Mouse (Mus musculus) liver, embryonic 11.5 days (tissue): ENCODE measurements around the gene Tnrc6a. TPM values are rescaled to one million over a fixed set of nuclear protein-coding genes. Genes with fewer than 3 reads are reported as not detected.

ENCODE experiments used
- ATAC-seq: fragments of 200-750 bp; cut with Nextera tagmentation; replicated peaks from 2 replicates; pipeline ENCODE4 v1.8.0; 2017; ENCODE audit warnings: moderate number of reproducible peaks, mild to moderate bottlenecking, moderate TSS enrichment, moderate library complexity; ENCODE audit not compliant: low FRiP score
- DNase-seq: peaks from one replicate; pipeline ENCODE4 v3.0.0-alpha.2; 2017; ENCODE audit warnings: low spot score
- H3K27ac ChIP-seq: fragments of 300-500 bp; sonication (generic); 2 replicates; pipeline ENCODE4 v1.5.1; 2014; ENCODE audit warnings: mild to moderate bottlenecking, low read depth, low read length, control low read depth
- H3K27me3 ChIP-seq: fragments of 300-500 bp; sonication (generic); replicated peaks from 2 replicates; pipeline ENCODE4 v1.6.1; 2014; ENCODE audit warnings: low read length, mixed read lengths; ENCODE audit not compliant: control insufficient read depth, insufficient read depth
- H3K36me3 ChIP-seq: fragments of 300-500 bp; sonication (generic); 2 replicates; pipeline ENCODE4 v1.6.1; 2014; ENCODE audit warnings: mild to moderate bottlenecking, low read length, moderate library complexity, mixed read lengths; ENCODE audit not compliant: control insufficient read depth, insufficient read depth
- H3K4me1 ChIP-seq: fragments of 300-500 bp; sonication (generic); replicated peaks from 2 replicates; pipeline ENCODE4 v1.6.1; 2014; ENCODE audit warnings: low read length, mixed read lengths; ENCODE audit not compliant: control insufficient read depth, insufficient read depth
- H3K4me2 ChIP-seq: fragments of 300-500 bp; sonication (generic); 2 replicates; pipeline ENCODE4 v1.6.1; 2014; ENCODE audit warnings: mild to moderate bottlenecking, control low read depth, moderate library complexity
- H3K4me3 ChIP-seq: fragments of 300-500 bp; sonication (generic); 2 replicates; pipeline ENCODE4 v1.5.1; 2014; ENCODE audit warnings: low read depth, low read length, control low read depth
- H3K9ac ChIP-seq: fragments of 300-500 bp; sonication (generic); 2 replicates; pipeline ENCODE4 v1.6.1; 2014; ENCODE audit warnings: low read depth, low read length, control low read depth
- H3K9me3 ChIP-seq: fragments of 300-500 bp; sonication (generic); 2 replicates; pipeline ENCODE4 v1.6.1; 2016; ENCODE audit warnings: low read length, inconsistent platforms, mixed read lengths; ENCODE audit not compliant: control insufficient read depth
- WGBS: fragments of 180-500 bp; shearing (Covaris S2); extraction: QIAGEN DNeasy Blood & Tissue Kit; methylation state at CpG from one replicate; pipeline ENCODE4 v1.1.7; 2014; 5-methylcytosine and 5-hydroxymethylcytosine counted together
- polyA plus RNA-seq: library from polyadenylated mRNA; unstranded; fragments of >200 nt; fragmentation: Nextera tagmentation; extraction: Ambion mirVana; gene quantifications from 2 replicates; pipeline ENCODE4 v1.2.1, GENCODE M21; 2014

The Tnrc6a gene
- polyA plus RNA-seq, 1 experiment from 2014 or later = 36.4 TPM

DNA sequence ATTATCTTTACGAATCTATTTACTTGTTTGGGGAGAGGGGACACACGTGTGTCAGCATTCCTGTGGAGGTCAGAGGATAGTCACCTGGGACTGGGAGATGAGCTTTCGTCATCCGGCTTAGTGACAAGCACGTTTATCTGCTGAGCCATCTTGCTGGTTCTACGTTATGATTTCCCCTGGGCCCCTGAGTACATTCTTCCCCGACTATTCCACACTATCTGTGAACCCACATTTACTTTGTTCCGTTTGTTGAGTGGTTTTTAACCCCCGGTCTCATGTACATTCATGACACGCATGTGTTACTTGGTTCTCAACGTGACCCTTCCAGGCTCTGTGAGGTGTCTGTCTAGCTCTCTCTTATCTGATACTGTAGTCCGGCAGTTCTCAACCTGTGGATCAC, 6.9 kb upstream of the Tnrc6a start:
- no peak for DNase-seq

DNA sequence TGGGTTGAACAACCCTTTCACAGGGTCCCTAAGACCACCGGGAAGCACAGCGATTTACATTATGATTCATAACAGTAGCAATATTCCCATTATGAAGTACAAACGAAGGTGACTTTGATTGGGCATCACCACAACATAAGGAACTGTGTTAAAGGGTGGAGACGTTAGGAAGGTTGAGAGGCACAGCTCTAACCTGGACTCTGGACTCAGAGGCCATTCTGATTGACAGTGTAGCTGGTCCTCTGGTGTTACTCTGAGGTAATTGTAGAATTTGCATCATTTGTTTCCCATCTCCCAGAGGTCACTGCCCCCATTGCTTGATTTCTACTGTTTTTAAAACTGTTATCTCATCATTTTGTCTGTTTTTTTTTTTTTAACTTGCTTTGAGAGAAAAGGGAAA, 6.5 kb upstream of the Tnrc6a start:
- Histone ChIP-seq H3K27ac (no peak overlapping the region), H3K9ac (no peak overlapping the region), H3K4me2 (no peak overlapping the region), H3K4me3 (no peak overlapping the region), H3K27me3 (no peaks in the 10 kb centered on the region), H3K9me3 (no peaks in the 10 kb centered on the region), H3K4me1 (peaks cover 4% of the 10 kb centered on the region), H3K36me3 (no peaks in the 10 kb centered on the region)
- no peak for ATAC-seq
- 68% methylated on average over 4 of the region's 4 CpGs for WGBS
- no peak for DNase-seq

More for the DNA sequence above, 6.9 kb upstream of the Tnrc6a start:
- no peaks in the 10 kb centered on the region for H3K9me3 ChIP-seq
- H3K4me2 ChIP-seq = no peak overlapping the region
- H3K4me3 ChIP-seq = no peak overlapping the region
- peaks cover 4% of the 10 kb centered on the region for H3K4me1 ChIP-seq
- H3K9ac ChIP-seq = no peak overlapping the region
- no peaks in the 10 kb centered on the region for H3K36me3 ChIP-seq
- 51% methylated on average over 12 of the region's 12 CpGs for WGBS
- no peak overlapping the region for H3K27ac ChIP-seq
- no peaks in the 10 kb centered on the region for H3K27me3 ChIP-seq
- ATAC-seq = 0 out of 2 replicates have a peak, but pooled peaks have one; percentile 18

DNA sequence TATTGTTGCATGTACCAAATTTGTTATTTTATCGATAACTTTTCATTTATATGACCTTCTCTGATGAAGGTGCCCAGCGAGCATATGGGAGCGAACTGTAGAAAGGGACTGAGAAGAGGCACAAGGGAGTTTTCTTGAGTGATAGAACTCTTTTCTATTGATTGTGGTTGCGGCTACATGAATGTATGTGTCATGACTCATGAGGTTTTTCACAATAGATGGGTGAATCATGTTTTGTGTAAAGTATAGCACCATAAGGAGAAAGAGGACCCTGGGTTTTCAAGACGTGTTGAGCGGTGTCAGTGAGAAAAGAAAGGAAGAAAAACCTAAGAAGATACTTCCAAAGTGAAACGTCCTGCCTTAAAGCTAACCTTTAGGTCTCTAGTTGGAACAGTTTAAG, 3.2 kb upstream of the Tnrc6a start:
- Histone ChIP-seq H3K4me3 (no peak overlapping the region), H3K27me3 (no peaks in the 10 kb centered on the region), H3K4me2 (no peak overlapping the region), H3K9me3 (no peaks in the 10 kb centered on the region), H3K36me3 (no peaks in the 10 kb centered on the region), H3K9ac (no peak overlapping the region), H3K4me1 (peaks cover 8% of the 10 kb centered on the region), H3K27ac (no peak overlapping the region)
- 82% methylated on average over 7 of the region's 7 CpGs for WGBS
- ATAC-seq (no peak), DNase-seq (no peak)

DNA sequence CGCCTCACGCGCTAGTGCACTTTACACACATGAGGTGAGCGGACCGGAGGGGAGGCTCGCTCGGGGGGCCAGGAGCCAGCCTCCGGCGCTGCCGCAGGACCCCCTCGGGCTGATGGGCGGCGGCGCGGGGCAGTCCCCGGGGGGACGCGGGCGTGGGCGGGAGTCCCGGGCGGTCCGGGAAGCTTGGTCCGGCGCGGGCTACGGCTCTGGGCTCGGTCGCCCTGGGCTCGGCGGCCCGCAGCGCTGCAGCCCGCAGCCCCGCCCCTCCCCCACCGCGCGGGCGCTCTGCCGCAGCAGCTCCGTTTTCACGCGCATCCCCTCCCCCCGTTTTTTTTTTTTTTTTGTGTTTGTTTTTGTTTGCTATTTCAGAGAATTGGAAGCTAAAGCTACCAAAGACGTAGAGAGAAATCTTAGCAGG, 623 bp downstream of the Tnrc6a start:
- Histone ChIP-seq H3K4me3 (peak overlapping the region; percentile 99), H3K36me3 (no peaks in the 10 kb centered on the region; the same call in 1 of the 2 replicates), H3K4me1 (peaks cover 7% of the 10 kb centered on the region; the same call in 1 of the 2 replicates), H3K9me3 (no peaks in the 10 kb centered on the region), H3K9ac (peak overlapping the region; percentile 94), H3K27me3 (no peaks in the 10 kb centered on the region), H3K4me2 (peak overlapping the region; percentile 74), H3K27ac (peak overlapping the region; percentile 94)
- DNase-seq (no peak), ATAC-seq (peak; percentile 67)
- WGBS = 2% methylated on average over 38 of the region's 45 CpGs

DNA sequence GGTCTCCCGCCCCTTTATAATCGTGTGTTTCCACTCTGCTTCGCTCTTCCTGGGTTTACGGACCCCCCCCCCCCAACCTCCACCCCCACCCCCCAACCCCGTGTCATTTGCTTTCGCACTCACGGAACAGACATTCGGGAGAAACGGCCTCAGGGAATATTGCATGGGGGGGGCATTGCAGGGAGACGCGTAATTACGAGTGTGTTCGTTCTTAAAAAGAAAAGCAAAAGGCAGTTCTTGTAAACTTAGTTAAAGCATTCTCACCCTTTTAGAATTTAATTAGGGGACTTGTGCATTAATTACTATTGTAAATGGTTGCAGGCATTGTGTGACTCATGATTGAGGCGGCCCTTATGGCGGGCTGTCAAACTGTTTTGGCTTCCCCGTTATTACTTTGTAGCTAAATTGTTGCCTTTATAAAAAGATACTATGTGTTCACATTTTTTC, 1.1 kb downstream of the Tnrc6a start:
- H3K4me3 ChIP-seq = peak overlapping the region; percentile 99
- 2% methylated on average over 16 of the region's 16 CpGs for WGBS
- H3K4me2 ChIP-seq = peak overlapping the region; percentile 74
- no peaks in the 10 kb centered on the region for H3K27me3 ChIP-seq
- H3K4me1 ChIP-seq = peaks cover 7% of the 10 kb centered on the region; the same call in 1 of the 2 replicates
- no peak for ATAC-seq
- H3K27ac ChIP-seq = peak overlapping the region; percentile 94
- H3K9ac ChIP-seq = peak overlapping the region; percentile 94
- no peaks in the 10 kb centered on the region; the same call in 1 of the 2 replicates for H3K36me3 ChIP-seq
- no peak for DNase-seq
- no peaks in the 10 kb centered on the region for H3K9me3 ChIP-seq

DNA sequence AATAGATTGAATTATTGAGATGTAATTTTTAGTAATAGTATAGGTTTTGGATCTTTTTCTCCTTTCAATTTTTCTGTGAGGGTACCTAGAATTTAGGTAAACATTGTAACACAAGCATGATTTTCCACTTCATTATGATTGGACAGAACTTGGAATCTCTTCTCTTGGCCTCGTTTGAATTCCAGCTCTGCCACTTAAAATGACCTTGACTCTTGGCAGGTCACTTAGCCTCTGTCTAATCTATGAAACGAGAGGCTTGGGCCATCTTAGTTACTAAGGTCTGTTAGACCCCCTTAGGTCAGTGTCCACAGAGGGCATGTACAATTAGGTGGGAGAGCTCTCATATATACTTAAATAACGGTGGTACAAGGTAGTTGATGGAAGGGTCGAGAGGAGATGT, 2.4 kb downstream of the Tnrc6a start:
- H3K4me2 ChIP-seq = no peak overlapping the region
- H3K27ac ChIP-seq = no peak overlapping the region
- H3K36me3 ChIP-seq = no peaks in the 10 kb centered on the region; the same call in 1 of the 2 replicates
- no peak for DNase-seq
- no peaks in the 10 kb centered on the region for H3K27me3 ChIP-seq
- H3K4me1 ChIP-seq = peaks cover 7% of the 10 kb centered on the region; the same call in 1 of the 2 replicates
- ATAC-seq = no peak
- 65% methylated on average over 4 of the region's 4 CpGs for WGBS
- H3K4me3 ChIP-seq = no peak overlapping the region
- H3K9ac ChIP-seq = no peak overlapping the region
- no peaks in the 10 kb centered on the region for H3K9me3 ChIP-seq

DNA sequence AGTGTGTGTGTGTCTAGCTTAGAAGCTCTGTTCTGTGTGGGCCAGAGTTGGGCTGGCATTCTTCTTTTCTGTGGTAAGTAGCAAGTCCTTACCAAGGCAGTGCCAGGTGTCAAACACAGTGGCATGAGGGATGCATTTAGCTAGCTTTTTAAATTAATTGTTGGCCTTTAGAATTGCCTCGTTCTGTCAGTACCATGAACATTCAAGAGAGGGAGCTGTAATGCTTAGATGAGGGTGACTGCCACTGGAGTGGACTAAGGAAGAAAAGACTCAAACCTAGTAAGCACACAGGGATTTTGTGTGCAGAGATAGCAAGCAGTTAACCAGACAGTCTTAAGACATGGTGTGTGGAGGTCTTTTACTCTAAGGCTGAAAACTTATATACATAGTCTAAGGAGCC, 3.6 kb downstream of the Tnrc6a start:
- WGBS = 76% methylated on average over 1 of the region's 1 CpGs
- H3K4me1 ChIP-seq = peaks cover 7% of the 10 kb centered on the region; the same call in 1 of the 2 replicates
- no peak overlapping the region for H3K27ac ChIP-seq

DNA sequence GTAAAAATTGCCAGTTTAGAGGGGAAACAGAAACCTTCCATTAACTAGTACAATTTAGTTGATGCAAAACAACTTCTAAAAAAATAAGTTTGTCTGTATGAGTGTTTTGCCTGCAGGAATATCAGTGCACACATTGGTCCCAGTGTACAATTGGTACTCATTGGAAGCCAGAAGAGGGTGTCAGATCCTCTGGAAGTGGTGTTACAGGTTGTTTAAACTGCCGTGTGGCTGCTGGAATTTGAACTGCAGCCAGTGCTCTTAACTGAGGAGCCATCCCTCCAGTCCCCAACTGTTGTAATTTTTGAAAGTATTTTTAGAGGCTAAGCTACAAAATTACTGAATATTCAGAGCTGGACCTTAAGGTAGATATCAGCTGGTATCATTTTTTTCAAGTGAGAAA, 4.3 kb downstream of the Tnrc6a start:
- WGBS = 45% methylated on average over 1 of the region's 1 CpGs
- Histone ChIP-seq H3K4me3 (no peak overlapping the region), H3K27me3 (no peaks in the 10 kb centered on the region), H3K9me3 (no peaks in the 10 kb centered on the region), H3K4me1 (peaks cover 9% of the 10 kb centered on the region; the same call in 1 of the 2 replicates), H3K4me2 (no peak overlapping the region), H3K36me3 (no peaks in the 10 kb centered on the region; the same call in 1 of the 2 replicates), H3K9ac (no peak overlapping the region), H3K27ac (no peak overlapping the region)
- no peak for DNase-seq
- no peak for ATAC-seq

More for the DNA sequence above, 3.6 kb downstream of the Tnrc6a start:
- no peaks in the 10 kb centered on the region; the same call in 1 of the 2 replicates for H3K36me3 ChIP-seq
- no peak overlapping the region for H3K4me3 ChIP-seq
- no peak overlapping the region for H3K4me2 ChIP-seq
- H3K27me3 ChIP-seq = no peaks in the 10 kb centered on the region
- H3K9ac ChIP-seq = no peak overlapping the region
- ATAC-seq (no peak), DNase-seq (no peak)
- no peaks in the 10 kb centered on the region for H3K9me3 ChIP-seq

DNA sequence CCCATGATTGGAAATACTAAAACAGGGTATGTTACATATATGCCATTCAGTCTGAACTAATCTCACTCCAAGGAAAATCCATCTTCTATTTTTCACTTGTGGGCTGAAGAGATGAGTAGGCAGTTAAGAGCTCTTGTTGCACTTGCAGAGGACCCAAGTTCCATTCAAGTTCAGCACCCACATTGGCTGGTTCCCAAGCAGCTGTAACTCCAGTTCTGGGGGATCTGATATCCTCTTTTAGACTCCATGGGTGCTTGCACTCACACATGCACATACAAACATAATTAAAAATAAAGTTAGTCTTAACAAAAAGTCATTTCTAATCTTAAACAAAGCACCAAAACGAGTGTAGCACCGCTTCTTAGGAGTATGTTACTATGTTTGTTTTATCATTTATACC, 5.4 kb downstream of the Tnrc6a start:
- WGBS = 85% methylated on average over 2 of the region's 2 CpGs
- Histone ChIP-seq H3K9ac (no peak overlapping the region), H3K27ac (no peak overlapping the region), H3K4me2 (no peak overlapping the region), H3K4me1 (peaks cover 14% of the 10 kb centered on the region), H3K27me3 (no peaks in the 10 kb centered on the region), H3K4me3 (no peak overlapping the region), H3K9me3 (no peaks in the 10 kb centered on the region), H3K36me3 (no peaks in the 10 kb centered on the region; the same call in 1 of the 2 replicates)
- ATAC-seq (no peak), DNase-seq (no peak)
